Mouse (Mus musculus) kidney, adult 2 months (tissue): ENCODE data around the gene Arrb2. TPM values are rescaled to one million over a fixed set of nuclear protein-coding genes. Genes with fewer than 3 reads are reported as not detected.

Experiments
- DNase-seq: peaks from one replicate; pipeline ENCODE4 v3.0.0; 2021
- H3K27ac ChIP-seq: fragments of 200-500 bp; 2 replicates; pipeline ENCODE4 v1.5.1; 2012; ENCODE audit warnings: low read depth, low read length, control low read depth, inconsistent platforms; ENCODE audit not compliant: insufficient read depth
- H3K27me3 ChIP-seq: fragments of 200-500 bp; replicated peaks from 2 replicates; pipeline ENCODE4 v1.6.1; 2012; ENCODE audit warnings: mild to moderate bottlenecking, moderate library complexity, low read length, inconsistent platforms; ENCODE audit not compliant: control insufficient read depth, insufficient read depth
- H3K36me3 ChIP-seq: fragments of 200-500 bp; 2 replicates; pipeline ENCODE4 v1.6.1; 2012; ENCODE audit warnings: mild to moderate bottlenecking, moderate library complexity, low read length, inconsistent platforms; ENCODE audit not compliant: control insufficient read depth, insufficient read depth
- H3K4me1 ChIP-seq: fragments of 200-500 bp; 2 replicates; pipeline ENCODE4 v1.6.1; 2011; ENCODE audit warnings: low read length; ENCODE audit not compliant: control insufficient read depth, insufficient read depth
- H3K4me3 ChIP-seq: fragments of 200-500 bp; 2 replicates; pipeline ENCODE4 v1.5.1; 2011; ENCODE audit warnings: mild to moderate bottlenecking, low read depth, low read length, control low read depth; ENCODE audit not compliant: insufficient read depth
- CTCF ChIP-seq: fragments of 200-500 bp; conservative IDR thresholded peaks from 2 replicates; pipeline ENCODE4 v1.5.1; 2011; ENCODE audit warnings: low read depth, mild to moderate bottlenecking, control low read depth, low read length, moderate library complexity, mixed read lengths; ENCODE audit not compliant: insufficient read depth, insufficient read length
- POLR2A ChIP-seq: fragments of 200-500 bp; IDR thresholded peaks from one replicate; pipeline ENCODE4 v1.6.1; 2011; ENCODE audit warnings: low read depth, low read length, control low read depth
- WGBS: fragments of 180-500 bp; shearing (Covaris S2); methylation state at CpG from one replicate; pipeline ENCODE4 v1.1.7; 2018; 5-methylcytosine and 5-hydroxymethylcytosine counted together
- polyA plus RNA-seq: library from polyadenylated mRNA; depleted of rRNA; stranded (reverse); fragments of >200 nt; gene quantifications from 2 replicates; pipeline ENCODE4 v1.2.3, GENCODE M21; 2012

Gene Arrb2
- polyA plus RNA-seq, 1 experiment, result 33.7 TPM

DNA sequence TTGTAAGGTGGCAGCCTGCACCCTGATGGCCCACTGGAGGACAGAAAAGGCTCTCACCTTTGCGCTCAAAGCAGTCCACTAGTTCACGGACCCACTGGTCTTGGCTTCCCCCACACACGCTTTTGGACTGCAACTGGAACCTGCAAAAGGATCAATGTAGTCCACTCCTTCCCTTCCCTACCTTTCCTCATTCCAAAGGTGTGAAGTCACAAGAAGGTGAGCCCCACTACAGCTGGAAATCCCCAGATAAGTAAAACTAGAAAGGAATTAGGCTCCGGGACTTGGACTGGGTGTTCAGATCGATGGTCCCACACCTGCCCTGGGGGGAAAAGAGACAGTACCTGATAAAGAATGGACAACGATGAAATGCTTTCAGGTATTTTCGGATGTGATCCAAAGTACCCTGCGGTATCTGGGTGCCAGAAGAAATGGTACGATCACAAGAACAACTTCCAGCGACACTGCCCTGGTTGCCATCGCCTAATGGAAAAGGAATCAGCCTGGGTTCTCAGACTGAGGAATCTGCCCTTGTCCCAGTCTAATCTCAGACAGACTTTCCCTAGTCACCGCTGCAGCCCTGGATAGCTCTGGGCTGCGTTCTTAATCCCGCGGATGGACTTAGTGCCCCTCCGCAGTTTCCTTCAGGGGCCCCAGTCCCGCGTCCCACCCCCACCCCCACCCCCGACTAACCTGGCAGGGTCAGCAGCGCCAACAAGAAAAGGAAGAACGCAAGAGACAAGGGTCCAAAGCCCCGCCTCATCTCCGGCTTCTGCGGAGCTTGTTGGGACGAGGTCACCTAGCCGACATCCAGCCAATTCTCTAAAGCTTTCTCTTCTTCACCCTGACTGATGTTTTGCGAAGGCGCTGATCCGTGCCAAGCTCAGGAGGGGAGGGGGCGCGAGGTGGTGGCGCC, 26.5 kb downstream of the Arrb2 start, which contains the start of gene Zmynd15:
Gene Zmynd15, plus strand, starts transcription at position 746 of the 913 bp plus-strand sequence.
- Histone ChIP-seq H3K27ac (peak within 1 kb of the TSS; percentile 59), H3K4me3 (peak within 1 kb of the TSS; percentile 61), H3K27me3 (no peaks in the 10 kb centered on the region), H3K36me3 (no peaks in the 10 kb centered on the region; the same call in 1 of the 2 replicates), H3K4me1 (peaks cover 3% of the 10 kb centered on the region; the same call in 1 of the 2 replicates)
- 10% methylated on average over 32 of the region's 32 CpGs for WGBS
- TF ChIP-seq CTCF (no peak), POLR2A (no peak)
- peak; percentile 35 for DNase-seq

DNA sequence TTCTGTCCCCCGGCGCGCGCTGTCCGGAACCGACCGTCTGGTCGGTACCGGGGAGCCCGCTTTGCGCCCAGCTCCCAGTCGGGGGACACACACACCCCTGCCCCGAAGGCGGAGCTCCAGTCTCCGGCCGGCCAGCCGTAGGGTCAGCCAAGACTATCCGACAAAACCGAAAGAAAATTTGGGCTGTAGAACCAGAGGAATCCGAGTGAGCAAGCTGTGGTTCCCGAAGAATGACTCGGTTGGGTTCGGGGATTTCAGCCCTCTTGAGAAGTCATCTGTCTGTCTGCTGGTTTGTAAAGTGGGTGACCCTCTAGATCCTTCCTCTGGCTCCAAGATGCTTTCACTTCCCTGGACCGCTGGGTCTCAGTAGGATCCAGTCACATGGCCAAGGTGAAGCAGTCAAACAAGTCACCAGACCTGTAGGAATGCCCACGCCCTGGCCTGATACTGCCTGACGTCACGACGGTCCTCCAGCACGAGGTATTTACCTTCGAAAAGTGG, 27.2 kb downstream of the Arrb2 start, which contains the start of gene Cxcl16:
Gene Cxcl16, minus strand, starts transcription at position 384 of the 501 bp plus-strand sequence.
- Histone ChIP-seq H3K36me3 (no peaks in the 10 kb centered on the region; the same call in 1 of the 2 replicates), H3K4me3 (peak within 1 kb of the TSS; percentile 61), H3K4me1 (peaks cover 3% of the 10 kb centered on the region; the same call in 1 of the 2 replicates), H3K27me3 (no peaks in the 10 kb centered on the region), H3K27ac (peak within 1 kb of the TSS; percentile 59)
- 6% methylated on average over 30 of the region's 30 CpGs for WGBS
- peak; percentile 75 for DNase-seq
- no peak for TF ChIP-seq CTCF
- no peak for TF ChIP-seq POLR2A

DNA sequence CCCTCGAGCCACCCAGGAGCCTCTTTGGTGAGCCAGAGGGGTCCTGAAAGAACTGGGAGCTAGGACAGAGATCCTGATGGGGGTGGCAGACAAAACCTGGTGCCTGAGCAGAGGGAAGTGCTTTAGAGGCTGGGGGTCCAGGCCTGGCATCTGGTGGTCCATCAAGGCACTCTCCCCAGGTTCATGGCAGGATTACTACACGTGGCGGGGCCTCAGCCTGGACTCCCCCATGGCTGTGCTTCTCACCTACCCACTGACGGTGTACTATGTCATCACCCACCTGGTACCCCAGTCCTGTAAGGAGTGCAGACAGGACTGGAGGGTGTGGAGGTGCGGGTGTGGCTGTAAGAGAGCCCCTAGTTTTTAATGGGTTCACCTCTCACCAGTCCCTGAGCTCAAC, 31.5 kb downstream of the Arrb2 start:
- Histone ChIP-seq H3K27ac (no peak overlapping the region), H3K4me1 (peaks cover 7% of the 10 kb centered on the region; the same call in 1 of the 2 replicates), H3K36me3 (no peaks in the 10 kb centered on the region), H3K27me3 (no peaks in the 10 kb centered on the region), H3K4me3 (no peak overlapping the region)
- TF ChIP-seq CTCF (no peak), POLR2A (no peak)
- 92% methylated on average over 5 of the region's 5 CpGs for WGBS
- no peak for DNase-seq

DNA sequence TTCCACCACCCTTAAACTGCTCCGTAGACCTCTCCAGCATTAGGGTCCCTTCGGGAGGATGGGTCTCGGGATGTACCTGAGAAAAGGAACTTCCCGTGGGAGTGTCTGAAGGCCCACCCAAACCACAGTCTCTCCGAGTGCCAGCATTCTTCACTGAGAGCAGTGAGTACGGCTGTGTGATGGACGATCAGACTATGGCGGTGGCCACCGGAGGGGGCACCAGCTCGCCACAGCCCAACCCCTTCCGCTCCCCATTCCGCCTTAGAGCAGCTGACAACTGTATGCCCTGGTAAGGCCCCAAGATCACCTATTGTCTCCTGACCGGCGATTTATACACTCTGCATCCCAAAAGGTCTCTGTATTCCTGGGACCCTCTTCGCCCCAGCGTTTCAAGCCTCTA, 32.8 kb downstream of the Arrb2 start:
- no peaks in the 10 kb centered on the region for H3K36me3 ChIP-seq
- WGBS, result 67% methylated on average over 16 of the region's 16 CpGs
- no peak overlapping the region for H3K4me3 ChIP-seq
- no peak for DNase-seq
- no peak for TF ChIP-seq POLR2A
- no peak for TF ChIP-seq CTCF
- no peak overlapping the region for H3K27ac ChIP-seq
- H3K4me1 ChIP-seq, result peaks cover 7% of the 10 kb centered on the region; the same call in 1 of the 2 replicates
- no peaks in the 10 kb centered on the region for H3K27me3 ChIP-seq

DNA sequence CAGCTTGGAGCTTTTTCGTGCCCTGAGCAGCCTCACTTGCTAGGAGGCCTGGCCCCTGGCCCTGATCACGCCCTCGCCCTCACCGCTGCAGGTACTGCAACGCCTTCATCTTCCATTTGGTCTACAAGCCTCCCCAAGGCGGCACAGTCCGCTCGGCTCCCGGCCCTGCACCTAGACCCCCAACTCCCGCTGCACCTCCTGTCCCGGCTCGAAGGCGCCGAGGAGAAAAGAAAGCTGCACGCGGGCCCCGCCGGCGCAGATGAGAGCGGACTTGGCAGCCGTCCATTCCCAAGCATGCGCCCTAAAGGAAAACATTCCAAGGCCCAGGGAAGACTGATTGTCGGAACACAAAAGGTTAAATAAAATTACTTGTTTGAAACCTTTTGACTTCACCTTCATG, 33.4 kb downstream of the Arrb2 start:
- peak overlapping the region; percentile 4; the same call in 1 of the 2 replicates for H3K4me3 ChIP-seq
- WGBS, result 20% methylated on average over 23 of the region's 23 CpGs
- no peak for TF ChIP-seq CTCF
- TF ChIP-seq POLR2A, result no peak
- H3K27ac ChIP-seq, result peak overlapping the region; percentile 37; the same call in 1 of the 2 replicates
- no peaks in the 10 kb centered on the region for H3K36me3 ChIP-seq
- H3K4me1 ChIP-seq, result peaks cover 7% of the 10 kb centered on the region; the same call in 1 of the 2 replicates
- DNase-seq, result peak; percentile 61
- no peaks in the 10 kb centered on the region for H3K27me3 ChIP-seq

DNA sequence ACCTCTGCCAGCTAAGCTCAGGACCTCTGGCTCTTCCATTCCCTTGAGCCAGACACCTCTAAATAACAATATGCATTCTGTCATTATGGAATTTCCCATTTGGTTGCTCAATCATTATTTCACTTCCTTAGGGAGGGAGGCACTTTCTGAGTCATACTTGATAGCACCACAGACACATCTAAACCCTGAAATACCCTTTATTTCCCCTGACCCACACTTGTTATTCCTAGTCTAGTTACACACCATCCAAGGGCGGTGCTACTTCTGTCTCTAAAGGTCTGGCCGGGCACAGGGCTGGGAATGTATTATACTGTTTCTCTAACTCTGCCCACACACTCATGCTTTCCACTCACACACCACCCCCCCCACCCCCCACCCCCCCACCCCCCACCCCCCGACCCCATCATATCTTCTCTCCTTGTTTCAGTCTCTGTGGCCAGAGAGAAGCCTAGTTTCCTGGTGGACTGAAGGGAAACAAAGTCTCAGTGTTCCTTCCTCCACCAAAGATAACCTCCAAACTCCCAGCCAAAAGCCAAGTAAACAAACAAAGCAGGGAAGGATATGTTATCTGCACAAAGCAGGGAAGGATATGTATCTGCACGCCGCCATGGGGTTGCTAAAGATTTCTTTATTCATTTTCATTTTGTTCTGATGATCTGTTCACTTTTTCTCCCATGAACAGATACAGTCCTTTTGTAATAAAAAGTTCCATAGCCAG, 35.6 kb downstream of the Arrb2 start:
- WGBS, result 56% methylated on average over 5 of the region's 5 CpGs
- Histone ChIP-seq H3K27me3 (no peaks in the 10 kb centered on the region), H3K4me1 (peaks cover 7% of the 10 kb centered on the region; the same call in 1 of the 2 replicates), H3K36me3 (no peaks in the 10 kb centered on the region), H3K4me3 (no peak overlapping the region), H3K27ac (peak overlapping the region; percentile 57)
- peak; percentile 42 for DNase-seq
- TF ChIP-seq POLR2A, result no peak
- no peak for TF ChIP-seq CTCF
